Mouse (Mus musculus) cerebellum, adult 2 months (tissue): ENCODE measurements at regions not wholly inside any gene's neighbourhood (a gene's known extent, or its start where the extent isn't known, plus 50 kb on each side); places are given as distances from the start of the nearest gene placed in this dataset.
"Not testable (repeated sequence)": the region's sequence is repeated elsewhere in the genome, so short reads cannot be mapped to it uniquely, and the experiment has no call there.

ENCODE experiments used
- CTCF ChIP-seq: fragments of 200-500 bp; IDR thresholded peaks from 2 replicates; pipeline ENCODE4 v1.5.1; 2011; ENCODE audit warnings: low read depth, mild to moderate bottlenecking, control low read depth, low read length, moderate library complexity, borderline replicate concordance; ENCODE audit not compliant: insufficient read depth
- POLR2A ChIP-seq: fragments of 200-500 bp; IDR thresholded peaks from 2 replicates; pipeline ENCODE4 v1.6.1; 2011; ENCODE audit warnings: low read length, control low read depth, borderline replicate concordance; ENCODE audit not compliant: insufficient read depth

- TF ChIP-seq CTCF: peak; percentile 27; the same call in 1 of the 2 replicates
- not testable (repeated sequence) for TF ChIP-seq POLR2A
Observed at GRCm38 (mm10) chrX:35834411-35834810, 54.2 kb upstream of the Dock11 start.
